Mouse (Mus musculus) E14TG2a.4 (cell line): ENCODE results near the gene Cox17.

Experiments
- CTCF ChIP-seq: conservative IDR thresholded peaks from 2 replicates; pipeline ENCODE4 v1.5.1; 2014; ENCODE audit warnings: low read length
- NANOG ChIP-seq: IDR thresholded peaks from 2 replicates; pipeline ENCODE4 v1.6.1; 2014; ENCODE audit warnings: borderline replicate concordance, low read length, mixed read lengths
- POU5F1 ChIP-seq: IDR thresholded peaks from 2 replicates; pipeline ENCODE4 v1.6.1; 2014; ENCODE audit warnings: low read length, borderline replicate concordance

DNA sequence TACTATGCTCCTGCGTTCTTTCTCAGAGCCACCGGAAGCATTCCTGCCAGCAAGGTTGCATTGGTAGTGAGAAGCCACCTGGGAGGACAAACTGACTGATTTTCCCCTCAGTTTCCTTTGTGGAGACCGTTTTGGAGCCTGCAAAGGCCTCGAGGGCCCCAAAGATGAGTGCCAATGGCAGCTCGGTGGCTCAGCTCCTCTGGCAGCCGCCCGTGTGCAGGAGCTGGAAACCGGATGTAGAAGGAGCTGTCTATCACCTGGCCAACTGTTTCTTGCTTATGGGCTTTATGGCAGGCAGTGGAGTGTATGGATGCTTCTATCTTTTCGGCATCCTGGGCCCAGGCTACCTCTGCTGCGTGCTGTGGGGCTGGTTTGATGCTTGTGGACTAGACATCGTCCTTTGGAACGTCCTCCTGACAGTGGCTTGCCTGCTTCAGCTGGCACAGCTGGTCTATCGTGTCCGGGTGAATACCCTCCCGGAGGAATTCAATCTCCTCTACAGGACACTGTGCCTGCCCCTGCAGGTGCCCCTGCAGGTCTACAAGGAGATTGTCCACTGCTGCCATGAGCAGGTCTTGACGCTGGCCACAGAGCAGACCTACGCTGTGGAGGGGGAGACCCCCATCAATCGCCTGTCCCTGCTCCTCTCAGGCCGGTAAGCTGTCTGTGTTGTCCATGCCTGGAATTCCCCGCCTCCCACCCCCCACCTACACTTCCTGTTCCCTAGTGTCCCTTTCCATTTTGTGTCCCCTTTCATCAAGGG, 15.9 kb downstream of the Cox17 start:
- TF ChIP-seq CTCF (no peak), POU5F1 (no peak), NANOG (no peak)
